ENCODE assay signal across 8 mouse cellular contexts in the genomic region with DNA sequence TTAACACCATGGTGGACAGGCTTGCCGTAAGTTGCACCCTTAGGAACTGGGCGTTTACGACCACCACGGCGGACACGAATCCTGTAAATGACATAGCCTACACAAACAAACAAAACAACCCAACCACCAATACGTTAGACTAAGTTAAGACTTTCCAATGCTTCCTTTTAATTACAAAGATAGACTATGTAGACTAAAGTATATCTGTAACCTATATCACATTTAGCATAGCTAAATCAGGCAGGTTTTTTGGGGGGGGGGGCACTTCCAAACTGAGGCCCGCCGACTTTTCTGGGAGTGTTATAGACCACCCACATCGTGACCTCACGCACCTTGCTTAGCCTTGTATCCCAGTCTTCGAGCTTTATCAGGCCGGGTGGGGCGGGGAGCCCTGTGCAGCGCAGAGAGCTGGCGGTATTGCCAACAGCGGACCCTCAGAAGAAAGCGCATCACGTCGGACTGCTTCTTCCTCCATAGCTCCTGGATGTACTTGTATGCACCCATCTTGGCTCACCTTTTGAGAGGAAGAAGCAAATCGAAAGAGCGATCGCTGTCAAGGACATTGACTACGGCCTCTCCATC. TPM values are rescaled to one million over a fixed set of nuclear protein-coding genes. Genes with fewer than 3 reads are reported as not detected.
A peak's percentile ranks its signal among the peaks of the same experiment; 100 is the strongest.
DNase-seq lines count a peak whose midpoint lies in the region; ATAC-seq and TF ChIP-seq lines count a peak whose summit lies in the region.
"Not testable (repeated sequence)": the region's sequence is repeated elsewhere in the genome, so short reads cannot be mapped to it uniquely, and the experiment has no call there.

No protein-coding gene starts in this region.

- H3K4me3 ChIP-seq in bone marrow, adult 2 months (replicated peaks; ENCODE audit: control insufficient read depth, low read depth, low read length) = peak overlapping the region; percentile 89
- peak overlapping the region; percentile 95 for H3K4me3 ChIP-seq in embryonic fibroblast, embryonic 13.5 days (ENCODE audit: insufficient read depth, low read length)
- H3K4me3 ChIP-seq in heart, embryonic 12.5 days = peak overlapping the region; percentile 80
- H3K4me3 ChIP-seq in limb, embryonic 13.5 days = peak overlapping the region; percentile 90
- H3K4me3 ChIP-seq in lung, postnatal 0 days (ENCODE audit: low read depth, low read length) = peak overlapping the region; percentile 88
- peak overlapping the region; percentile 75 for H3K4me3 ChIP-seq in neural tube, embryonic 12.5 days

- H3K27ac ChIP-seq in bone marrow, adult 2 months (ENCODE audit: control insufficient read depth, insufficient read depth, low read depth, low read length, poor library complexity) = peak overlapping the region; percentile 54
- peak overlapping the region; percentile 46 for H3K27ac ChIP-seq in embryonic fibroblast, embryonic 13.5 days (ENCODE audit: insufficient read depth, low read length)
- H3K27ac ChIP-seq in heart, embryonic 12.5 days (ENCODE audit: poor library complexity, severe bottlenecking) = peak overlapping the region; percentile 73
- H3K27ac ChIP-seq in limb, embryonic 13.5 days = peak overlapping the region; percentile 85
- H3K27ac ChIP-seq in lung, postnatal 0 days (ENCODE audit: low read length) = peak overlapping the region; percentile 77
- H3K27ac ChIP-seq in neural tube, embryonic 12.5 days = not testable (repeated sequence)

- peak overlapping the region; percentile 87 for H3K4me2 ChIP-seq in heart, embryonic 12.5 days
- peak overlapping the region; percentile 79 for H3K4me2 ChIP-seq in limb, embryonic 13.5 days (replicated peaks)
- H3K4me2 ChIP-seq in lung, postnatal 0 days (replicated peaks; ENCODE audit: low read depth, low read length) = peak overlapping the region; percentile 61
- peak overlapping the region; percentile 74 for H3K4me2 ChIP-seq in neural tube, embryonic 12.5 days (replicated peaks)

- peak overlapping the region; percentile 99 for H3K9ac ChIP-seq in heart, embryonic 12.5 days
- peak overlapping the region; percentile 98 for H3K9ac ChIP-seq in limb, embryonic 13.5 days
- peak overlapping the region; percentile 95 for H3K9ac ChIP-seq in lung, postnatal 0 days (replicated peaks; ENCODE audit: low read depth)
- H3K9ac ChIP-seq in neural tube, embryonic 12.5 days = peak overlapping the region; percentile 91

- TF ChIP-seq CTCF in bone marrow, adult 2 months (IDR thresholded peaks at IDR 0.05; ENCODE audit: control insufficient read depth, insufficient read depth, low read length); embryonic fibroblast, embryonic 13.5 days (IDR thresholded peaks at IDR 0.05; ENCODE audit: borderline replicate concordance, insufficient read depth, low read length); lung, postnatal 0 days (IDR thresholded peaks at IDR 0.05): not testable (repeated sequence)

- DNase-seq in lung, postnatal 0 days (ENCODE audit: low spot score) = not testable (repeated sequence)
- peak; percentile 6 for DNase-seq in thymus, postnatal 0 days (ENCODE audit: low spot score)

- not testable (repeated sequence) for H3K27me3 ChIP-seq in heart, embryonic 12.5 days (replicated peaks); limb, embryonic 13.5 days; lung, postnatal 0 days (replicated peaks; ENCODE audit: insufficient read depth, low read length); neural tube, embryonic 12.5 days (replicated peaks)

- WGBS in bone marrow, adult 2 months = under 1% methylated on average over 24 of the region's 24 CpGs
- under 1% methylated on average over 24 of the region's 24 CpGs for WGBS in heart, embryonic 12.5 days
- under 1% methylated on average over 21 of the region's 24 CpGs for WGBS in limb, embryonic 13.5 days
- WGBS in lung, postnatal 0 days = 1% methylated on average over 21 of the region's 24 CpGs
- under 1% methylated on average over 24 of the region's 24 CpGs for WGBS in neural tube, embryonic 12.5 days

- H3K4me1 ChIP-seq in bone marrow, adult 2 months (ENCODE audit: control insufficient read depth, insufficient read depth, low read length); embryonic fibroblast, embryonic 13.5 days (ENCODE audit: control insufficient read depth, insufficient read depth, low read length); heart, embryonic 12.5 days (replicated peaks); lung, postnatal 0 days (ENCODE audit: insufficient read depth, low read depth, low read length); neural tube, embryonic 12.5 days: not testable (repeated sequence)
- H3K4me1 ChIP-seq in limb, embryonic 13.5 days = peaks cover 14% of the 10 kb centered on the region; the same call in 1 of the 2 replicates

- not testable (repeated sequence) for TF ChIP-seq EP300 in lung, postnatal 0 days (IDR thresholded peaks at IDR 0.05)

- H3K9me3 ChIP-seq in heart, embryonic 12.5 days (replicated peaks); limb, embryonic 13.5 days; lung, postnatal 0 days (ENCODE audit: low read length); neural tube, embryonic 12.5 days: not testable (repeated sequence)

- peaks cover 29% of the 10 kb centered on the region for H3K36me3 ChIP-seq in heart, embryonic 12.5 days
- H3K36me3 ChIP-seq in limb, embryonic 13.5 days = peaks cover 33% of the 10 kb centered on the region
- H3K36me3 ChIP-seq in lung, postnatal 0 days (ENCODE audit: insufficient read depth, low read length) = not testable (repeated sequence)
- H3K36me3 ChIP-seq in neural tube, embryonic 12.5 days = peaks cover 20% of the 10 kb centered on the region

- not testable (repeated sequence) for TF ChIP-seq POLR2A in bone marrow, adult 2 months (IDR thresholded peaks at IDR 0.05; ENCODE audit: borderline replicate concordance, control insufficient read depth, low read depth, low read length)
- peak; percentile 3; the same call in 1 of the 2 replicates for TF ChIP-seq POLR2A in embryonic fibroblast, embryonic 13.5 days (IDR thresholded peaks at IDR 0.05; ENCODE audit: low read depth, low read length)

- ATAC-seq in heart, embryonic 12.5 days (ENCODE audit: insufficient number of reproducible peaks, low FRiP score); limb, embryonic 13.5 days (ENCODE audit: low FRiP score, low read depth); lung, postnatal 0 days: not testable (repeated sequence)
- peak; percentile 0 for ATAC-seq in inflammation-experienced regulatory T-cells, adult 6 months
- peak; percentile 14 for ATAC-seq in neural tube, embryonic 12.5 days (ENCODE audit: low FRiP score, low read depth)

RNA-seq across cellular contexts. Expression of a gene that starts 0.9 kb away (rescaled TPM):
- polyA plus RNA-seq in bone marrow, adult 2 months (2011; ENCODE audit: insufficient read depth, insufficient read length, low replicate concordance, missing spikeins) = 7.7 and 15.0 TPM in 2 replicates
- polyA plus RNA-seq in embryonic fibroblast, embryonic 13.5 days (2011; ENCODE audit: insufficient read length, low read depth, missing spikeins) = 13.7 and 18.6 TPM in 2 replicates
- 18.5 and 19.1 TPM in 2 replicates for polyA plus RNA-seq in heart, embryonic 12.5 days (2016; fragmentation: Nextera tagmentation; extraction: Ambion mirVana)
- polyA plus RNA-seq in inflammation-experienced regulatory T-cells, adult 6 months (2017; shearing (Covaris generic)) = 10 to 100 TPM; 23.8 to 32.7 (median 27.0) TPM
- polyA plus RNA-seq in limb, embryonic 13.5 days (2015; fragmentation: Nextera tagmentation; extraction: Ambion mirVana) = 23.4 and 24.6 TPM in 2 replicates
- polyA plus RNA-seq in lung, postnatal 0 days (2015; fragmentation: Nextera tagmentation; extraction: Ambion mirVana) = 13.5 and 13.7 TPM in 2 replicates
- polyA plus RNA-seq in neural tube, embryonic 12.5 days (2016; fragmentation: Nextera tagmentation; extraction: Ambion mirVana) = 27.7 and 30.4 TPM in 2 replicates
- 17.4 and 17.7 TPM in 2 replicates for polyA plus RNA-seq in thymus, postnatal 0 days (2015; fragmentation: Nextera tagmentation; extraction: Ambion mirVana)

RNA-seq across cellular contexts. Expression of a gene that starts 1.2 kb away (rescaled TPM):
- 129 and 288 TPM in 2 replicates for polyA plus RNA-seq in bone marrow, adult 2 months (2011; ENCODE audit: insufficient read depth, insufficient read length, low replicate concordance, missing spikeins)
- 799 and 868 TPM in 2 replicates for polyA plus RNA-seq in embryonic fibroblast, embryonic 13.5 days (2011; ENCODE audit: insufficient read length, low read depth, missing spikeins)
- 293 and 314 TPM in 2 replicates for polyA plus RNA-seq in heart, embryonic 12.5 days (2016; fragmentation: Nextera tagmentation; extraction: Ambion mirVana)
- polyA plus RNA-seq in inflammation-experienced regulatory T-cells, adult 6 months (2017; shearing (Covaris generic)) = 1,000 to 10,000 TPM in 2 of 3 experiments, 100 to 1,000 TPM in 1; 763 to 1,029 (median 1,027) TPM
- 389 and 402 TPM in 2 replicates for polyA plus RNA-seq in limb, embryonic 13.5 days (2015; fragmentation: Nextera tagmentation; extraction: Ambion mirVana)
- polyA plus RNA-seq in lung, postnatal 0 days (2015; fragmentation: Nextera tagmentation; extraction: Ambion mirVana) = 266 and 282 TPM in 2 replicates
- 347 and 356 TPM in 2 replicates for polyA plus RNA-seq in neural tube, embryonic 12.5 days (2016; fragmentation: Nextera tagmentation; extraction: Ambion mirVana)
- polyA plus RNA-seq in thymus, postnatal 0 days (2015; fragmentation: Nextera tagmentation; extraction: Ambion mirVana) = 550 and 568 TPM in 2 replicates

RNA-seq across cellular contexts. Expression of a gene that starts 31.1 kb away (rescaled TPM):
- polyA plus RNA-seq in bone marrow, adult 2 months (2011; ENCODE audit: insufficient read depth, insufficient read length, low replicate concordance, missing spikeins) = 2.7 and 8.7 TPM in 2 replicates
- polyA plus RNA-seq in embryonic fibroblast, embryonic 13.5 days (2011; ENCODE audit: insufficient read length, low read depth, missing spikeins) = 31.3 and 35.8 TPM in 2 replicates
- 14.3 and 14.7 TPM in 2 replicates for polyA plus RNA-seq in heart, embryonic 12.5 days (2016; fragmentation: Nextera tagmentation; extraction: Ambion mirVana)
- polyA plus RNA-seq in inflammation-experienced regulatory T-cells, adult 6 months (2017; shearing (Covaris generic)) = 10 to 100 TPM in 2 of 3 experiments, 1 to 10 TPM in 1; 8.5 to 15.0 (median 13.0) TPM
- 5.4 and 5.6 TPM in 2 replicates for polyA plus RNA-seq in limb, embryonic 13.5 days (2015; fragmentation: Nextera tagmentation; extraction: Ambion mirVana)
- polyA plus RNA-seq in lung, postnatal 0 days (2015; fragmentation: Nextera tagmentation; extraction: Ambion mirVana) = 12.5 and 15.1 TPM in 2 replicates
- 4.8 TPM in 2 replicates for polyA plus RNA-seq in neural tube, embryonic 12.5 days (2016; fragmentation: Nextera tagmentation; extraction: Ambion mirVana)
- polyA plus RNA-seq in thymus, postnatal 0 days (2015; fragmentation: Nextera tagmentation; extraction: Ambion mirVana) = 8.5 and 11.9 TPM in 2 replicates
